Mouse (Mus musculus) bone marrow, adult 2 months (tissue): ENCODE results near the gene Tnfrsf14.

Experiments used
- CTCF ChIP-seq: fragments of 200-500 bp; IDR thresholded peaks from 2 replicates; pipeline ENCODE4 v1.5.1; 2011; ENCODE audit warnings: low read length, control low read depth; ENCODE audit not compliant: control insufficient read depth, insufficient read depth
- POLR2A ChIP-seq: fragments of 200-500 bp; IDR thresholded peaks from 2 replicates; pipeline ENCODE4 v1.6.1; 2011; ENCODE audit warnings: low read depth, mild to moderate bottlenecking, control low read depth, low read length, borderline replicate concordance; ENCODE audit not compliant: control insufficient read depth

DNA sequence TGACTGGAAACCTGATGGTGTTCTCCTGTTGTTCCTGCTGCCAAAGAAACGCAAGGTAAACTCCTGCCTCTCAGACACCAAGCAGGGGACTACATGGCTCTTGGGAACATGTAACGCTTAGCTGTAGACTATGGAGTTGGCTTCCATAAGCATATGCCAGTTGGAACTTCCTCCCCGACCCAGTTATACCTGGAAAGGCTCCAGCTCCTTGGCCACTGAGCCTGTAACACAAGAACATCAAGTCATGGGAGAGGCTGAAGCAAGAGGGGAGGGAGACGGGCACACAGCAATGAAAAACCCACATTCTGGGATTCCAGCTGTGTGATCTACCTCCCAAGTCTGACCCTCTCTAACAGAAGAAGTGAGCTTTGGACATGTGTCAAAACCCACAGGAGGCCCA is 6.1 kb downstream of the Tnfrsf14 start:
- TF ChIP-seq POLR2A (no peak), CTCF (no peak)
